Mouse (Mus musculus): ENCODE results near the gene Ehbp1. TPM values are rescaled to one million over a fixed set of nuclear protein-coding genes. Genes with fewer than 3 reads are reported as not detected.

The Ehbp1 gene
- polyA plus RNA-seq, 1 experiment from 2014 or later: 2.0 TPM

GRCm38 (mm10) chr11:22274144-22274543, 67.9 kb downstream of the Ehbp1 start:
- 0 out of 2 replicates have a peak, but pooled peaks cover 4% of the 10 kb centered on the region for H3K4me1 ChIP-seq (replicated peaks)
- H3K4me2 ChIP-seq: no peak overlapping the region
- H3K9ac ChIP-seq: no peak overlapping the region
- DNase-seq: no peak
- H3K27ac ChIP-seq: no peak overlapping the region
- WGBS (ENCODE audit: insufficient replicate concordance): 42% methylated on average over 2 of the region's 2 CpGs
- no peaks in the 10 kb centered on the region for H3K9me3 ChIP-seq (replicated peaks)
- ATAC-seq (ENCODE audit: low read depth): no peak
- H3K4me3 ChIP-seq (replicated peaks): no peak overlapping the region
- H3K36me3 ChIP-seq: peaks cover 6% of the 10 kb centered on the region
- H3K27me3 ChIP-seq: no peaks in the 10 kb centered on the region

GRCm38 (mm10) chr11:22273378-22273777, 68.7 kb downstream of the Ehbp1 start:
- no peak overlapping the region for H3K9ac ChIP-seq
- no peaks in the 10 kb centered on the region for H3K27me3 ChIP-seq
- H3K27ac ChIP-seq: no peak overlapping the region
- no peaks in the 10 kb centered on the region for H3K9me3 ChIP-seq (replicated peaks)
- H3K4me3 ChIP-seq (replicated peaks): no peak overlapping the region
- DNase-seq (no peak), ATAC-seq (ENCODE audit: low read depth) (no peak)
- 0 out of 2 replicates have a peak, but pooled peaks cover 4% of the 10 kb centered on the region for H3K4me1 ChIP-seq (replicated peaks)
- H3K4me2 ChIP-seq: no peak overlapping the region
- H3K36me3 ChIP-seq: peaks cover 6% of the 10 kb centered on the region
- 73% methylated on average over 7 of the region's 7 CpGs for WGBS (ENCODE audit: insufficient replicate concordance)

GRCm38 (mm10) chr11:22271889-22272288, 70.2 kb downstream of the Ehbp1 start:
- ATAC-seq (ENCODE audit: low read depth) (no peak), DNase-seq (no peak)
- H3K27me3 ChIP-seq: no peaks in the 10 kb centered on the region
- no peak overlapping the region for H3K27ac ChIP-seq
- no peak overlapping the region for H3K4me3 ChIP-seq (replicated peaks)
- no peak overlapping the region for H3K9ac ChIP-seq
- H3K4me1 ChIP-seq (replicated peaks): 0 out of 2 replicates have a peak, but pooled peaks cover 4% of the 10 kb centered on the region
- WGBS (ENCODE audit: insufficient replicate concordance): 81% methylated on average over 3 of the region's 3 CpGs
- peaks cover 5% of the 10 kb centered on the region for H3K36me3 ChIP-seq
- H3K9me3 ChIP-seq (replicated peaks): no peaks in the 10 kb centered on the region
- H3K4me2 ChIP-seq: no peak overlapping the region

GRCm38 (mm10) chr11:22269643-22270042, 72.4 kb downstream of the Ehbp1 start:
- Histone ChIP-seq H3K9me3 (replicated peaks) (no peaks in the 10 kb centered on the region), H3K9ac (no peak overlapping the region), H3K4me2 (no peak overlapping the region), H3K4me3 (replicated peaks) (no peak overlapping the region), H3K27ac (no peak overlapping the region), H3K27me3 (no peaks in the 10 kb centered on the region), H3K36me3 (no peaks in the 10 kb centered on the region), H3K4me1 (replicated peaks) (0 out of 2 replicates have a peak, but pooled peaks cover 4% of the 10 kb centered on the region)
- ATAC-seq (ENCODE audit: low read depth) (peak; percentile 36), DNase-seq (no peak)
- WGBS (ENCODE audit: insufficient replicate concordance): 60% methylated on average over 4 of the region's 4 CpGs

- no peak overlapping the region for H3K4me2 ChIP-seq
- H3K27me3 ChIP-seq: no peaks in the 10 kb centered on the region
- 0 out of 2 replicates have a peak, but pooled peaks cover 4% of the 10 kb centered on the region for H3K4me1 ChIP-seq (replicated peaks)
- H3K9me3 ChIP-seq (replicated peaks): no peaks in the 10 kb centered on the region
- no peak for ATAC-seq (ENCODE audit: low read depth)
- 60% methylated on average over 3 of the region's 3 CpGs for WGBS (ENCODE audit: insufficient replicate concordance)
- H3K27ac ChIP-seq: no peak overlapping the region
- no peak for DNase-seq
- H3K4me3 ChIP-seq (replicated peaks): no peak overlapping the region
- no peak overlapping the region for H3K9ac ChIP-seq
- H3K36me3 ChIP-seq: no peaks in the 10 kb centered on the region
These were observed 72.9 kb downstream of the Ehbp1 start for GRCm38 (mm10) chr11:22269173-22269572.

GRCm38 (mm10) chr11:22267014-22267413, 75.1 kb downstream of the Ehbp1 start:
- Histone ChIP-seq H3K27me3 (no peaks in the 10 kb centered on the region), H3K27ac (no peak overlapping the region), H3K9me3 (replicated peaks) (no peaks in the 10 kb centered on the region), H3K9ac (no peak overlapping the region), H3K4me2 (no peak overlapping the region), H3K4me3 (replicated peaks) (no peak overlapping the region), H3K36me3 (no peaks in the 10 kb centered on the region), H3K4me1 (replicated peaks) (no peaks in the 10 kb centered on the region)
- ATAC-seq (ENCODE audit: low read depth) (peak; percentile 63), DNase-seq (no peak)

GRCm38 (mm10) chr11:22255418-22255817, 86.7 kb downstream of the Ehbp1 start:
- no peak overlapping the region for H3K4me3 ChIP-seq (replicated peaks)
- H3K4me2 ChIP-seq: no peak overlapping the region
- no peaks in the 10 kb centered on the region for H3K36me3 ChIP-seq
- WGBS (ENCODE audit: insufficient replicate concordance): 84% methylated on average over 1 of the region's 1 CpGs
- no peak overlapping the region for H3K9ac ChIP-seq
- H3K4me1 ChIP-seq (replicated peaks): no peaks in the 10 kb centered on the region
- H3K27me3 ChIP-seq: no peaks in the 10 kb centered on the region
- DNase-seq (no peak), ATAC-seq (ENCODE audit: low read depth) (no peak)
- no peak overlapping the region for H3K27ac ChIP-seq
- H3K9me3 ChIP-seq (replicated peaks): no peaks in the 10 kb centered on the region

GRCm38 (mm10) chr11:22249363-22249762, 92.7 kb downstream of the Ehbp1 start:
- no peak overlapping the region for H3K4me3 ChIP-seq (replicated peaks)
- 60% methylated on average over 2 of the region's 2 CpGs for WGBS (ENCODE audit: insufficient replicate concordance)
- ATAC-seq (ENCODE audit: low read depth): no peak

GRCm38 (mm10) chr11:22247736-22248135, 94.4 kb downstream of the Ehbp1 start:
- H3K4me3 ChIP-seq (replicated peaks): no peak overlapping the region
- H3K9me3 ChIP-seq (replicated peaks): no peaks in the 10 kb centered on the region
- no peak for DNase-seq
- H3K27me3 ChIP-seq: no peaks in the 10 kb centered on the region
- 55% methylated on average over 4 of the region's 4 CpGs for WGBS (ENCODE audit: insufficient replicate concordance)
- no peak overlapping the region for H3K27ac ChIP-seq
- no peaks in the 10 kb centered on the region for H3K4me1 ChIP-seq (replicated peaks)
- H3K4me2 ChIP-seq: no peak overlapping the region
- no peaks in the 10 kb centered on the region for H3K36me3 ChIP-seq
- ATAC-seq (ENCODE audit: low read depth): no peak
- no peak overlapping the region for H3K9ac ChIP-seq

More at GRCm38 (mm10) chr11:22249363-22249762, 92.7 kb downstream of the Ehbp1 start:
- Histone ChIP-seq H3K27ac (no peak overlapping the region), H3K4me2 (no peak overlapping the region), H3K4me1 (replicated peaks) (no peaks in the 10 kb centered on the region), H3K36me3 (no peaks in the 10 kb centered on the region), H3K9ac (no peak overlapping the region), H3K27me3 (no peaks in the 10 kb centered on the region), H3K9me3 (replicated peaks) (no peaks in the 10 kb centered on the region)
- DNase-seq: no peak

GRCm38 (mm10) chr11:22247069-22247468, 95.0 kb downstream of the Ehbp1 start:
- ATAC-seq (ENCODE audit: low read depth) (no peak), DNase-seq (no peak)
- no peaks in the 10 kb centered on the region for H3K9me3 ChIP-seq (replicated peaks)
- no peaks in the 10 kb centered on the region for H3K36me3 ChIP-seq
- H3K4me3 ChIP-seq (replicated peaks): no peak overlapping the region
- H3K9ac ChIP-seq: no peak overlapping the region
- H3K4me2 ChIP-seq: no peak overlapping the region
- H3K4me1 ChIP-seq (replicated peaks): no peaks in the 10 kb centered on the region
- no peaks in the 10 kb centered on the region for H3K27me3 ChIP-seq
- no peak overlapping the region for H3K27ac ChIP-seq

GRCm38 (mm10) chr11:22235558-22235957, 106.5 kb downstream of the Ehbp1 start:
- Histone ChIP-seq H3K9ac (no peak overlapping the region), H3K27ac (no peak overlapping the region), H3K4me1 (replicated peaks) (no peaks in the 10 kb centered on the region), H3K4me3 (replicated peaks) (no peak overlapping the region), H3K27me3 (no peaks in the 10 kb centered on the region), H3K36me3 (peaks cover 4% of the 10 kb centered on the region; the same call in 1 of the 2 replicates), H3K9me3 (replicated peaks) (no peaks in the 10 kb centered on the region), H3K4me2 (no peak overlapping the region)
- WGBS (ENCODE audit: insufficient replicate concordance): 69% methylated on average over 5 of the region's 5 CpGs
- DNase-seq (no peak), ATAC-seq (ENCODE audit: low read depth) (no peak)

GRCm38 (mm10) chr11:22234739-22235138, 107.4 kb downstream of the Ehbp1 start:
- WGBS (ENCODE audit: insufficient replicate concordance): 39% methylated on average over 1 of the region's 1 CpGs
- H3K27ac ChIP-seq: no peak overlapping the region
- ATAC-seq (ENCODE audit: low read depth) (no peak), DNase-seq (no peak)
- H3K4me3 ChIP-seq (replicated peaks): no peak overlapping the region
- no peak overlapping the region for H3K9ac ChIP-seq
- no peaks in the 10 kb centered on the region for H3K27me3 ChIP-seq
- H3K4me2 ChIP-seq: no peak overlapping the region
- no peaks in the 10 kb centered on the region for H3K4me1 ChIP-seq (replicated peaks)
- peaks cover 4% of the 10 kb centered on the region; the same call in 1 of the 2 replicates for H3K36me3 ChIP-seq
- H3K9me3 ChIP-seq (replicated peaks): no peaks in the 10 kb centered on the region

All from liver, embryonic 13.5 days (tissue).